Mouse (Mus musculus) megakaryocyte, embryonic 14.5 days (primary cell): ENCODE measurements around the gene Ankrd16.

Source experiments
- FLI1 ChIP-seq: IDR thresholded peaks from 2 replicates; pipeline ENCODE4 v1.6.1; 2012; ENCODE audit warnings: low read length, inconsistent platforms, mixed read lengths
- GATA1 ChIP-seq: IDR thresholded peaks from 3 replicates; pipeline ENCODE4 v1.6.1; 2012; ENCODE audit warnings: mixed read lengths, low read length, inconsistent platforms, borderline replicate concordance

DNA sequence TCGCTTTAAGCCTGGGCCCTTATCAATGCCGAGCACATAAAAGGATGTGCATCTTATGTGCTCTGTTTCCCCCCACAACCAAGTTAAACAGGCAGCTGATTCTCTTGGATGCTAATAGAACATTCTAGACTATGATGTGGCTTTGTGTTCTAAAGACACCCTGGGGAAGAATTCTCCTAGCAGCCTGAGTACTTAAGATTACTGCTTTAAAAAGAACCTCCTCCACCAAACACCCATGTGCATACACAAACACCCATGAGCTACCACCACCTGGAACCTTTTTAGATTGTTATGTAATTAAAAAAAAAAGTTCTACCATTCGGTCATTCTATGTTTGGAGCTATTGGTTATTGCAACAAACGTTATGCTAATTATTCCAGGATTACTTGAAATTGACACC, 5.3 kb upstream of the Ankrd16 start:
- TF ChIP-seq GATA1 (no peak), FLI1 (no peak)
